Mouse (Mus musculus) left cerebral cortex, adult 18-20 months (tissue): ENCODE measurements around the gene Rtf2. TPM values are rescaled to one million over a fixed set of nuclear protein-coding genes. Genes with fewer than 3 reads are reported as not detected.
A peak's percentile ranks its signal among the peaks of the same experiment; 100 is the strongest.

Experiments
- DNase-seq, 2 experiments: peaks; one replicate each; pipeline ENCODE4 v3.0.0; 2021 to 2022; ENCODE audit warnings: low spot score in 2 of 2, mixed read lengths in 1 of 2
- long read RNA-seq, 2 experiments: library from polyadenylated mRNA; stranded (forward); transcript quantifications; one replicate each; pipeline ENCODE4 v2.0.0; 2021
- total RNA-seq, 2 experiments: library from RNA; stranded (reverse); gene quantifications; 2 replicates each; pipeline ENCODE4 v1.2.3; 2021

Gene Rtf2
- 10 to 100 TPM; 71.0 to 74.2 TPM for total RNA-seq
- long read RNA-seq, experiment 1, transcript Rtf2-201 (9 exons, 2,173 nt), result major isoform, 173 of 181 reads
- long read RNA-seq, experiment 1, partial matches to known transcripts, result 2 of 181 reads
- long read RNA-seq, experiment 1, other reads (novel, unspliced or antisense), result 5 of 181 reads
- long read RNA-seq, experiment 2, transcript Rtf2-201 (9 exons, 2,173 nt), result major isoform, 132 of 140 reads
- long read RNA-seq, experiment 2, partial matches to known transcripts, result 5 of 140 reads
- long read RNA-seq, experiment 2, other reads (novel, unspliced or antisense), result 3 of 140 reads

DNA sequence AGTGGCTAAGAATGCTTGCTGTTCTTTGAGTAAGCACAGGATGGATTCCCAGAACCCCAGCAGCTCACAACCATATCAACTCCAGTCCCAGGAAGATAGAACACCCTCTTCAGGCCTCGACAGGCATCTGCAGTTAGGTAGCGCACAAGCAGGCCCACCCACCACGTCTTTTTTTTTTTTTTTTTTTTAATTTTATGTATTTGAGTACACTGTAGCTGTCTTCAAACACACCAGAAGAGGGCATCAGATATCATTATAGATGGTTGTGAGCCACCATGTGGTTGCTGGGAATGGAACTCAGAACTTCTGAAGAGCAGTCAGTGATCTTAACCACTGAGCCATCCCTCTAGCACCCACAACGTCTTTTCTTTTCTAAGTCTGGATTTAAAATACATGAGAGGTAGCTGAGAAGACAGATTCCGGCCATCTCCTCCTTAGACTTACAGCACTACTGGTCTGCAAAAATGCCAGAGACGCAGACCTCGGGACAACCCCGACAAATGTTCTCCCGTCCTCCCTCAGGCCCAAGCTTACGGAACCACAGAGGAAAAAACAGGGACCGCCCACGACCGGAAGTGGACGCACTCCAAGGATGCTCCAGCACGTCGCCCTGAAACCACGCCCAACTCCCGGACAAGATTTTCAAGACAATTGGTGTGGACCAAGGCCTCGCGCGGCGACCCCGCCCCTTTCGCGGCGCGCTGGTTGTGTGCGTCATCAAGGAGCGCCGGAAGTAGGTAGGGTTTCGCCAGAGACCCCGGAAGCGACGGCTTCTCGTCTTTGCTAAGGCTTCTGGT lies at the start of gene Rtf2:
Gene Rtf2, plus strand, starts transcription at position 714 of the 797 bp plus-strand sequence.
- peak; percentile 100 for DNase-seq

DNA sequence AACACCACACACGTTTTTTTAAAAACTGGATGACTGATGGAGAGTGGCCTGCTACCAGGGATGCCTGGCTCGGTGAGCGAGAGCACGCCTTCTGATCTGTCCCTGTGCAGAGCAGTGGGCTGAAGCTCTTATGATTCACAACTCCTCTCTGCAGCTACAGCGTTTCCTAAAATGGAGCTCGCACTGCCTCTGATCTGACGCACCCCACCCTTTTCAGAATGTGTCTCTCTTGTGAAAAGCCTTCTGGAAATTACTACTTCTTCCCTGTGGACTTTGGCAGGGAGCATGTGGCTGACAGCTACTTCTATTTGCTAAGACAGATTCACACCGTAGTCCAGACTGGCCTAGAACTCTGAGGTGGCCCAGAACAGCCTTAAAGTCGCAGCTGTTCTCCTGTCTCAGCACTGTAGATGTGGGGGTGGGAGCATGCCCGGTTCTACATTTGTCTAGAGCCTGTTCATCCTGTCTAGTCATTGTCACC lies 48.3 kb upstream of the Rtf2 start:
- DNase-seq, result peak; percentile 54 to 67

- no peak for DNase-seq
These were observed 46.8 kb upstream of the Rtf2 start, which contains the start of gene Cass4 for GRCm38 (mm10) chr2:172393391-172394051. TSS of gene Cass4 (plus strand) at chr2:172393794.

GRCm38 (mm10) chr2:172394052-172394392 lies 46.3 kb upstream of the Rtf2 start:
- no peak for DNase-seq

DNA sequence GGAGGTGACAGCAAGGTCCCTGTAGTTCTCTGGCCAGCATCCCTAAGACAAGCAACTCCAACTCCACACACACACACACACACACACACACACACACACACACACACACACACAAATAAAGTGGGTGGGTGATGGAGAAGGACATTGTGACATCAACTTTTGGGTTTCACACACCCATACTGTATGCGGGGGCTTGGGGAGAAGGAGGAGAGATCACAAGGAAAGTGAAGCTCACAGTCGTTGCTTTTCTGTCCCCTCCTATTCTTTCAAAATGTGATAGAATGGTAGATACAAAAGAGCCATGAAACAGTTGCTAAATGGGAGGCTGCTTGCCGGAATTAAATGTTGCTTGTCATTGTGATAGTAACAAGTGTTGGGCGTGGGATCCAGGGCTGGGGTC lies 45.7 kb upstream of the Rtf2 start:
- DNase-seq, result no peak

DNA sequence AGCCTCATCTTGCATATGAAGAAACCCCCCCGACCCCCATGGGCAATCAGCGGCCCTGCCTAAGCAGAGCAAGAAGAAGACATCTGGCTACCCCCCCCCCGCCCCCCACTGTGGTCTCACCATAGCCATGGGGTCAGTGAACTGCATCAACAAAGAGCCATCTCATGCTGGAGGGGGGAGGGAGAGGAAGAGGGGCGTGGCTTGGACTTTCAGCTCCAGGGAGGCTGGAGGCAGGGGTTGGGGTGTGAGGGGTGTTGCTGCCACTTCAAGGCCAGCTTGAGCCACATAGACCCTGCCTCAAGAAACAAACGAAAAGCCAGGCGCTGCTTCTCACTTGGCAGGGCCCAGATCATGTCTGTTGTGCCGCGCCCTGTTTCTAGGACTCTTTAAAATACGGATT lies 44.4 kb upstream of the Rtf2 start:
- no peak for DNase-seq

DNA sequence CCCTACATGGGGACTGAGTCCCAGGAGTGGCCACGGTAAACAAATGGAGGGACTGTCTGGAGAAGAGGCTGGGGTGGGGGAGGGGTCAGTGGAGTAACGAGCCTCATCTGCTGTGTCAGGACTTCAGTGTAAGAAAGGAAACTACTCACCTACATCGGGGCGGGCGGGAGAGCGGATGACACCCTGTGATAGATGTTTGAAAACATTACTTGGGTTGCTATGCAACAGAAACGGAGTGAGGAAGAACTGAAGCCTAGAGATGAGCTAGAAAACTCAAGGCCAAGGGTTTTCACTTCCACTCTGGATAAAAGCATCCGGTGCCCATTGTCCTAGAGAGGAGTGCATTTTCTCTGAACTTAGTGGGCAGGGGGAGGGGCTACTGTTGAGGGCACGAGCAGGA lies 40.5 kb upstream of the Rtf2 start:
- no peak for DNase-seq

DNA sequence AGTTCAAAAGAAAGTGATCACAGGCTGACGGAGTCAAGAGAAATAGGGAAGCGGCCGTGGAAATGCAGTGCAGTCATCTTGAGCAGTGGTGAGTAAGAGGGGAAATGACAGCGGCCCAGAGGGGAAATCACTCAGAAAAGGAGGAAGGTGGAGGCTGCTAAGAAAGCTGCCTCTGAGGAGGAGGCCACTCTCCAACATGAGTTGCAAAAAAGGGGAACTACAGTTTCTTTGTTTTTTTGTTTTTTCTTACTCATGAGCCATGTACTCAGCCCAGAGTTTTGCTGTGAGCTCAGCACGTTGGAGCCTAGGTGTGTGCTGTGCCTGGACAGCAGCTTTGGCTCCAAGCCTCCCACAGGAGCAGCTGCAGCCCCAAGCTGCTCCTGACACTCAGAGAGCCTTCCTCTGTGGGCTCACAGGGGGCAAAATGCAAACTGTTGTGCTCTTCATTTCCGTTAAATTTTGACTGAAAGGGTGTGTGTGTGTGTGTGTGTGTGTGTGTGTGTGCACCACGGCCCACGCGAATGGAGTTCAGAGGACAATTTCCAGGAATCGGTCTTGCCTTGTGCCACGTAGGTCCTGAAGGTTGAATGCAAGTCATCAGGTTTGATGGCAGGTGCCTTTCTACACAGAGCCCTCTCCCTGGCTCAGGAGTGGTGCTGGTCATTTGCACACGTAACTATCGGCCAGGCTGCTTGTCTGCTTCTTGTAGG lies 39.1 kb upstream of the Rtf2 start:
- no peak for DNase-seq

- no peak for DNase-seq
These were observed 36.1 kb upstream of the Rtf2 start for GRCm38 (mm10) chr2:172404239-172404638.

DNA sequence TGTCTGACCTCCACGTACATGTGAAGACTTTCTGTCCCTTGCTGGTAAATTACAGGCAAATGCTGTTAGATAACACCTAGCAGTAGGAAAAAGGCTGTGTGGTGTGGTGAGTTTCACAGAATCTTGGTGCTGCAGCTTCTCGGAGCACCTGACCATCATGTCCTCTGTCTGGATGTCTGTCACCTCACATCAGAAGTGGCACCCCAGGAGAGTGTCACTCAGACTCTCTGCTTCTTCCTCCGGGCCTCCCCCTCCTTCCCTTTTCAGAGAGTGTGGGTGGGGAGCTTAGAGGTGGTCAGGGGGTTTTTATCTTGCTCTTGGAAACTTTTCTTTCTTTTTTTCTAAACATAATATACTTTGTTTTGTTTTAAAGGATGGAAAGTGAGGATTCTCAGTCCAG lies 35.3 kb upstream of the Rtf2 start:
- no peak for DNase-seq

- DNase-seq, result no peak
These were observed 34.2 kb upstream of the Rtf2 start for GRCm38 (mm10) chr2:172406173-172406572.

GRCm38 (mm10) chr2:172407499-172407898 lies 32.9 kb upstream of the Rtf2 start:
- no peak for DNase-seq

- no peak for DNase-seq
These were observed 29.7 kb upstream of the Rtf2 start for GRCm38 (mm10) chr2:172410686-172411085.

DNA sequence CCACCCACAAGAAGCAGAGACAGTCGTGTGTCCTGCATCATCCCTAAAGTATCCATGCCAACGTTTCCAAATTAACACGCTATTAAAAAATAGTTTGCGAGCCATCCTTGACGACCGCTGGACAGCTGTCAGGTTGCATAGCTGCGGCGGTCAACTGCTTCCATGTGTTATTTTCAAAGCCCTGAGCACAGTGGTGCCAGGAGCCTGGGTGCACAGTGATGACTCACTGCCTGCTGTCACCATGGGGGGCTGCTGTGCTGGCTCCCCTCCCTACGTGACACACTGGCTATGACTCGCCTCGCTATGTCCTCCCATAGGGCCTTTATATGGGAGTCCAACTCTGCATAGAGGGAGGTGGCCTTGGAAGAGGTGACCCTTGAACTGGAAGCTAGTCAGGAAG lies 29.3 kb upstream of the Rtf2 start:
- DNase-seq, result no peak

- DNase-seq, result no peak
These were observed 27.9 kb upstream of the Rtf2 start for GRCm38 (mm10) chr2:172412454-172412853.

DNA sequence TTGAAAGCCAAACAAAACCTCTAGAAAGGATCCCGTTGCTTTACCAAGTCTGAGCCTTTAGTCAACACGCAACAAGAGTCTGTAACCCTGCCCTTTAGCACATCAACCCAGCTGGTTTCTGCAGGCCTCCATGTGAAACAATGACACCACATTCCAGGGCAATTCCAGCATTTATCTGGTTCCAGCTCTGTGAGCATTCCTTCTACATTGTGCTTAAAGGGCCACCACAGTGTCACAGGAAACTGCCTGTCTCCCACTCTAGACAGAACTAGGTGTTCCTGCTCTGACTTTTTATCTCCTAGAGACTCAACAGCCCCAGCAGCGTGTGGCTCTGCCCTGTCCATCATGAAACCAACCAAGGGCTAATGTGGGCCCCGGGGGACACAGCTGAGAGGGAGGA lies 27.1 kb upstream of the Rtf2 start:
- DNase-seq, result no peak

DNA sequence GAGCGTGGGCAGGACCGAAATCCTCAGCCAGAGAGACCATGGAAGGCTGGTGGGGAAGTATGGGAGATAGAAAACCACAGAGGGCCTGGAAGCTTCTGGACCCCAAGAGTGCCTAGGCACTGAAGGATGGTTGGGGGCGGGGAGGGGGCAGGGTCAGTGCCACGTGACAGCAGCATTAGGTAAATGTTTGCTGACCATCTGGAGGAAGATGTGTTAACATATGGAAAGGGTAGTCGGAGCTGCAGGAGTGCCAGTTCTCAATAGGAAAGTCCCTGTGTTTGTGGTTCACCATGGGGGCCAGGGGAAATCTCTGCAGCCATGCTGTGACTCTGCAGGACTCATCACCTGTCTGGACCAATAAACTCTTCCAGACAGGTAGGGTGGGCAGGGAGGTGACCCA lies 26.5 kb upstream of the Rtf2 start:
- DNase-seq, result no peak

GRCm38 (mm10) chr2:172416218-172416617 lies 24.1 kb upstream of the Rtf2 start:
- no peak for DNase-seq

DNA sequence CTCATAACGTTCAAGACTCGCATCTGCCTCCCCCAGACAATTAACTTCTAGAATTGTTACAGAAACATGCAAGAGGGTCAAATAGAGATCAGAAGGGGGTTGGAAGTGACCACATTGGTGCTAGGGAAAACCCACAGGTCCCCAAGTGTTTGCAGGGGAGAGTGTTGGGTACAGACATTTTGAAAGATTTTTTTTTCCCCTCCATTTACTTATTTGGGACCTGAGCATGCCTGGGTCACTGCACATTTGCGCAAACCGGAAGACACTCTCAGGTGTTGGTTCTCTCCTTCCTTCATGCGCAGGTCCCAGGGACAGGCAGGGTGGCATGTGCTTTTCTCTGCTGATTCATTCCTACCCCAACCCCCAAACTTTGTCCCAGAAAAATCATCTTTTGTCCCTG lies 23.5 kb upstream of the Rtf2 start:
- DNase-seq, result no peak

- no peak for DNase-seq
These were observed 22.1 kb upstream of the Rtf2 start for GRCm38 (mm10) chr2:172418208-172418607.

DNA sequence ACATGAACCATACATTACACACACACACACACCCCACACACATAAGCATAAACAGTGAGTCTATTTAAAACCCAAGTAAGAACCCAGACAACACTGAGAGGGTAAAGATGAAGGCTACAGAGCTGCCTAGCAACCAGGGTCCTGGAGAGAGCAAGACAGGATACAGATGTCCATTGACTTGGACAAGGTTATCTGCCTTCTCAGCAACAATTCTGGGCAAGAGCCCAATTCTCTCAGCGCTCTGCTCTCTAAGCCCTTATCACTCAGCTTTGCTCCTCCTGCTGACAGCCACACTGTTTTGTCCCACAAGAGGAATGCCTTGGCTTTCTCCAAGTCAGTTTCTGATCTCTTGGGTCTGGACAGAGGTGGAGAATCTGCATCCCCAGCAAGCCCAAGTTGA lies 9.7 kb upstream of the Rtf2 start:
- DNase-seq, result no peak
